Mouse (Mus musculus) spleen, adult 12 weeks (tissue): Measurements from ENCODE around the gene Zfp362.

Experiments
- DNase-seq: peaks from one replicate; pipeline ENCODE4 v3.0.0; 2022; ENCODE audit warnings: low spot score

Gene Zfp362

GRCm38 (mm10) chr4:128806043-128806826 is at the start of gene Zfp362:
Gene Zfp362 (minus strand): TSS chr4:128806045.
- peak; percentile 15 for DNase-seq

- DNase-seq, result peak; percentile 20
Measured at GRCm38 (mm10) chr4:128855613-128856040, 49.8 kb upstream of the Zfp362 start.

- DNase-seq, result no peak
Measured at GRCm38 (mm10) chr4:128853117-128853516, 47.3 kb upstream of the Zfp362 start.

- DNase-seq, result no peak
Measured at GRCm38 (mm10) chr4:128852266-128852887, 46.5 kb upstream of the Zfp362 start.

- no peak for DNase-seq
Measured at GRCm38 (mm10) chr4:128849686-128850085, 43.8 kb upstream of the Zfp362 start.

- DNase-seq, result no peak
Measured at GRCm38 (mm10) chr4:128848961-128849360, 43.1 kb upstream of the Zfp362 start.

GRCm38 (mm10) chr4:128845367-128845973 is 39.6 kb upstream of the Zfp362 start:
- DNase-seq, result no peak

GRCm38 (mm10) chr4:128844566-128844965 is 38.7 kb upstream of the Zfp362 start:
- no peak for DNase-seq

- DNase-seq, result no peak
Measured at GRCm38 (mm10) chr4:128841259-128841658, 35.4 kb upstream of the Zfp362 start.

GRCm38 (mm10) chr4:128839811-128840738 is 34.2 kb upstream of the Zfp362 start:
- DNase-seq, result no peak

- no peak for DNase-seq
Measured at GRCm38 (mm10) chr4:128838202-128838601, 32.4 kb upstream of the Zfp362 start.

GRCm38 (mm10) chr4:128824131-128824530 is 18.3 kb upstream of the Zfp362 start:
- DNase-seq, result no peak

- no peak for DNase-seq
Measured at GRCm38 (mm10) chr4:128820568-128820967, 14.7 kb upstream of the Zfp362 start.

GRCm38 (mm10) chr4:128817011-128817410 is 11.2 kb upstream of the Zfp362 start:
- no peak for DNase-seq

- DNase-seq, result peak; percentile 41
Measured at GRCm38 (mm10) chr4:128811382-128812056, 5.7 kb upstream of the Zfp362 start.

- DNase-seq, result peak; percentile 28
Measured at GRCm38 (mm10) chr4:128806827-128807179, 958 bp upstream of the Zfp362 start.

GRCm38 (mm10) chr4:128805150-128806042 is 449 bp downstream of the Zfp362 start:
- DNase-seq, result no peak

GRCm38 (mm10) chr4:128804426-128805149 is 1.3 kb downstream of the Zfp362 start:
- no peak for DNase-seq

GRCm38 (mm10) chr4:128803569-128803968 is 2.3 kb downstream of the Zfp362 start:
- no peak for DNase-seq
